Comparison of ENCODE assay signal across 8 mouse cellular contexts in the genomic region with DNA sequence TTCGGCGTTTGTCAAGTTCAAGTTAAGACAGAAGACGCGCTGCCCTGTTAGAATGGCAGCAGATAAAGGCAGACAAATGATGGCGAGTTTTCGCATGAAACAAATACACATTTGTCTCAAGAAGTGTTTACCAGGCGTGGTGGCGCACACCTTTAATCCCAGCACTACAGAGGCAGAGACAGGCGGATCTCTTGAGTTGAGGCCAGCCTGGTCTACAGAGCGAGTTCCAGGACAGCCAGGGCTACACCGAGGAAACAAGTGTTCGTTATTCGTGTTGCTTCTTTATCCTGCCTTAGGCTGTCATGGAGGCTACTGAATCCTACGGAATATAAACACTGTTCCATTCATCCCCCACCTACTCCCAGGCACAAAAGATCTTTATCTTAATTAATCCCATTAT. TPM values are rescaled to one million over a fixed set of nuclear protein-coding genes. Genes with fewer than 3 reads are reported as not detected.
DNase-seq lines count a peak whose midpoint lies in the region; ATAC-seq and TF ChIP-seq lines count a peak whose summit lies in the region.

No protein-coding gene starts in this region.

- H3K36me3 ChIP-seq in embryonic facial prominence, embryonic 12.5 days = peaks cover 7% of the 10 kb centered on the region
- peaks cover 12% of the 10 kb centered on the region for H3K36me3 ChIP-seq in intestine, embryonic 14.5 days (ENCODE audit: control insufficient read depth, insufficient read depth, low read length)
- H3K36me3 ChIP-seq in midbrain, postnatal 0 days (ENCODE audit: insufficient read depth, low read length) = 0 out of 2 replicates have a peak, but pooled peaks cover 3% of the 10 kb centered on the region

- H3K27me3 ChIP-seq in embryonic facial prominence, embryonic 12.5 days = no peaks in the 10 kb centered on the region
- no peaks in the 10 kb centered on the region for H3K27me3 ChIP-seq in intestine, embryonic 14.5 days (replicated peaks; ENCODE audit: control insufficient read depth, insufficient read depth, low read length)
- H3K27me3 ChIP-seq in midbrain, postnatal 0 days (ENCODE audit: insufficient read depth, low read length) = no peaks in the 10 kb centered on the region

- WGBS in embryonic facial prominence, embryonic 12.5 days = 15% methylated on average over 14 of the region's 14 CpGs
- WGBS in intestine, embryonic 14.5 days = 12% methylated on average over 14 of the region's 14 CpGs
- 11% methylated on average over 14 of the region's 14 CpGs for WGBS in midbrain, postnatal 0 days

- H3K27ac ChIP-seq in left cerebral cortex, adult 2 months = peak overlapping the region; percentile 96
- peak overlapping the region; percentile 93 for H3K27ac ChIP-seq in embryonic facial prominence, embryonic 12.5 days
- H3K27ac ChIP-seq in intestine, embryonic 14.5 days (ENCODE audit: low read depth) = peak overlapping the region; percentile 95
- peak overlapping the region; percentile 78 for H3K27ac ChIP-seq in midbrain, postnatal 0 days (ENCODE audit: low read depth, low read length)

- peak overlapping the region; percentile 53 for H3K4me2 ChIP-seq in embryonic facial prominence, embryonic 12.5 days (replicated peaks)
- H3K4me2 ChIP-seq in intestine, embryonic 14.5 days (ENCODE audit: low read length) = peak overlapping the region; percentile 59
- peak overlapping the region; percentile 42 for H3K4me2 ChIP-seq in midbrain, postnatal 0 days (ENCODE audit: low read depth, low read length, poor library complexity, severe bottlenecking)

- ATAC-seq in embryonic facial prominence, embryonic 12.5 days (ENCODE audit: insufficient number of reproducible peaks, insufficient read depth, low FRiP score, low TSS enrichment) = 0 out of 2 replicates have a peak, but pooled peaks have one; percentile 10
- ATAC-seq in intestine, embryonic 14.5 days (replicated peaks; ENCODE audit: low FRiP score, low TSS enrichment, low read depth) = peak; percentile 48
- ATAC-seq in midbrain, postnatal 0 days (ENCODE audit: low FRiP score) = peak; percentile 35; the same call in 1 of the 2 replicates

- intact Hi-C loops in left cerebral cortex, adult 2 months (cut with DNase I) = no loop called here

- peak overlapping the region; percentile 65 for H3K9ac ChIP-seq in embryonic facial prominence, embryonic 12.5 days
- H3K9ac ChIP-seq in intestine, embryonic 14.5 days (ENCODE audit: low read length) = peak overlapping the region; percentile 59
- H3K9ac ChIP-seq in midbrain, postnatal 0 days (replicated peaks; ENCODE audit: low read length, poor library complexity, severe bottlenecking) = peak overlapping the region; percentile 57; the same call in 1 of the 2 replicates

- H3K4me1 ChIP-seq in embryonic facial prominence, embryonic 12.5 days = peaks cover 7% of the 10 kb centered on the region
- peaks cover 5% of the 10 kb centered on the region; the same call in 1 of the 2 replicates for H3K4me1 ChIP-seq in intestine, embryonic 14.5 days (replicated peaks; ENCODE audit: control insufficient read depth, insufficient read depth, low read length)
- H3K4me1 ChIP-seq in midbrain, postnatal 0 days (ENCODE audit: insufficient read depth, low read length) = no peaks in the 10 kb centered on the region

- TF ChIP-seq CTCF in left cerebral cortex, adult 2 months (IDR thresholded peaks at IDR 0.05) = no peak
- TF ChIP-seq CTCF in midbrain, postnatal 0 days (IDR thresholded peaks at IDR 0.05) = no peak

- DNase-seq in left cerebral cortex, adult 2 months (ENCODE audit: extremely low spot score in 1 of 2, low spot score in 2 of 2) = no peak
- no peak for DNase-seq in left cerebral cortex, adult 11 months (ENCODE audit: low spot score)
- no peak for DNase-seq in intestine, embryonic 14.5 days (ENCODE audit: low spot score)
- DNase-seq in midbrain, postnatal 0 days (ENCODE audit: low spot score) = no peak
- DNase-seq in natural killer cell, adult 2 months (ENCODE audit: low spot score in 2 of 2) = no peak
- no peak for DNase-seq in frontal cortex, postnatal 14 days (ENCODE audit: low spot score in 2 of 2)
- DNase-seq in adrenal gland, postnatal 4 days (ENCODE audit: low spot score in 2 of 2) = no peak

- peak overlapping the region; percentile 93 for H3K4me3 ChIP-seq in left cerebral cortex, adult 2 months
- peak overlapping the region; percentile 75 for H3K4me3 ChIP-seq in embryonic facial prominence, embryonic 12.5 days
- peak overlapping the region; percentile 53 for H3K4me3 ChIP-seq in intestine, embryonic 14.5 days (ENCODE audit: low read depth, low read length)
- H3K4me3 ChIP-seq in midbrain, postnatal 0 days (ENCODE audit: low read depth, low read length) = peak overlapping the region; percentile 75

- no peaks in the 10 kb centered on the region for H3K9me3 ChIP-seq in embryonic facial prominence, embryonic 12.5 days
- no peaks in the 10 kb centered on the region for H3K9me3 ChIP-seq in intestine, embryonic 14.5 days (ENCODE audit: control insufficient read depth, low read length)
- H3K9me3 ChIP-seq in midbrain, postnatal 0 days (ENCODE audit: low read length) = no peaks in the 10 kb centered on the region

RNA-seq across cellular contexts. Expression of gene Smarca5, which starts 0.6 kb away (rescaled TPM):
- total RNA-seq in left cerebral cortex, adult 2 months (2021) = 10 to 100 TPM; 60.7 to 61.0 TPM
- 122 and 130 TPM in 2 replicates for polyA plus RNA-seq in embryonic facial prominence, embryonic 12.5 days (2016; fragmentation: Nextera tagmentation; extraction: Ambion mirVana)
- polyA plus RNA-seq in intestine, embryonic 14.5 days (2014; fragmentation: Nextera tagmentation; extraction: Ambion mirVana) = 70.3 and 78.3 TPM in 2 replicates
- total RNA-seq in midbrain, postnatal 0 days (2014; rRNA removed) = 30.5 and 36.5 TPM in 2 replicates
- 23.8 and 28.9 TPM in 2 replicates for polyA plus RNA-seq in midbrain, postnatal 0 days (2015; fragmentation: Nextera tagmentation; extraction: Ambion mirVana)
- 10 to 100 TPM; 84.1 to 86.4 TPM for total RNA-seq in adrenal gland, postnatal 4 days (2021)
